Mouse (Mus musculus) adrenal gland, adult 2 months (tissue): ENCODE results near the gene 4833439L19Rik. TPM values are rescaled to one million over a fixed set of nuclear protein-coding genes. Genes with fewer than 3 reads are reported as not detected.

Source experiments
- DNase-seq: peaks from one replicate; pipeline ENCODE4 v3.0.0; 2021
- microRNA-seq, 2 experiments: library from miRNA; unstranded; fragments of <30 nt; microRNA quantifications; one replicate each; pipeline ENCODE4 v1.2.0; 2021
- polyA plus RNA-seq: library from polyadenylated mRNA; depleted of rRNA; stranded (reverse); fragments of >200 nt; gene quantifications from 2 replicates; pipeline ENCODE4 v1.2.3, GENCODE M21; 2012; rRNA removed
- total RNA-seq, 2 experiments: library from RNA; stranded (reverse); gene quantifications; 2 replicates each; pipeline ENCODE4 v1.2.3; 2021

4833439L19Rik gene
- total and polyA plus RNA-seq, 3 experiments: 156 to 194 (median 185) TPM

GRCm38 (mm10) chr13:54521181-54521580 lies 44.1 kb downstream of the 4833439L19Rik start:
- no peak for DNase-seq

- DNase-seq: peak; percentile 48
These were observed 45.0 kb downstream of the 4833439L19Rik start for GRCm38 (mm10) chr13:54520221-54520620.

- no peak for DNase-seq
These were observed 59.3 kb downstream of the 4833439L19Rik start for GRCm38 (mm10) chr13:54505920-54506319.

- DNase-seq: no peak
These were observed 60.5 kb downstream of the 4833439L19Rik start for GRCm38 (mm10) chr13:54504611-54505260.

- peak; percentile 91 for DNase-seq
These were observed 61.4 kb downstream of the 4833439L19Rik start, which contains the start of gene Simc1 for GRCm38 (mm10) chr13:54503604-54504521. Simc1 (plus strand) TSS chr13:54503779.

- no peak for DNase-seq
These were observed 62.0 kb downstream of the 4833439L19Rik start for GRCm38 (mm10) chr13:54503278-54503603.

GRCm38 (mm10) chr13:54501957-54502690 lies 63.1 kb downstream of the 4833439L19Rik start:
- DNase-seq: peak; percentile 73

- no peak for DNase-seq
These were observed 63.9 kb downstream of the 4833439L19Rik start for GRCm38 (mm10) chr13:54501352-54501751.

Small RNA genes within 50 kb of the gene (microRNA-seq; reads per million reads assigned to microRNA genes)
- gene Gm24195: 0 reads per million in 2 experiments

Other genes with a start within 250 kb of the 4833439L19Rik start
- 10 to 100 TPM; 20.3 to 20.8 TPM for gene Cplx2, start 194.1 kb downstream of the 4833439L19Rik start, total RNA-seq
- gene Cplx2, start 194.1 kb downstream of the 4833439L19Rik start, polyA plus RNA-seq: 22.6 and 23.8 TPM in 2 replicates
- gene Thoc3, start 96.6 kb downstream of the 4833439L19Rik start, total RNA-seq: 10 to 100 TPM; 33.6 to 46.0 TPM
- 49.9 and 54.8 TPM in 2 replicates for gene Thoc3, start 96.6 kb downstream of the 4833439L19Rik start, polyA plus RNA-seq
- gene Simc1, start 61.7 kb downstream of the 4833439L19Rik start, total RNA-seq: 10 to 100 TPM; 14.1 to 17.5 TPM
- 24.4 and 27.9 TPM in 2 replicates for gene Simc1, start 61.7 kb downstream of the 4833439L19Rik start, polyA plus RNA-seq
- 10 to 100 TPM; 35.4 to 61.7 TPM for gene Arl10, start 9.6 kb upstream of the 4833439L19Rik start, total RNA-seq
- gene Arl10, start 9.6 kb upstream of the 4833439L19Rik start, polyA plus RNA-seq: 62.5 and 69.5 TPM in 2 replicates
- gene Nop16, start 24.7 kb upstream of the 4833439L19Rik start, total RNA-seq: 10 to 100 TPM; 57.9 to 59.3 TPM
- gene Nop16, start 24.7 kb upstream of the 4833439L19Rik start, polyA plus RNA-seq: 3.2 and 3.3 TPM in 2 replicates
- 100 to 1,000 TPM; 275 to 281 TPM for gene Higd2a, start 24.8 kb upstream of the 4833439L19Rik start, total RNA-seq
- 169 TPM in 2 replicates for gene Higd2a, start 24.8 kb upstream of the 4833439L19Rik start, polyA plus RNA-seq
- gene Cltb, start 45.9 kb upstream of the 4833439L19Rik start, total RNA-seq: 100 to 1,000 TPM in 1 of 2 experiments, 10 to 100 TPM in 1; 73.6 to 190 TPM
- gene Cltb, start 45.9 kb upstream of the 4833439L19Rik start, polyA plus RNA-seq: 60.3 and 70.6 TPM in 2 replicates
- gene Faf2, start 56.3 kb upstream of the 4833439L19Rik start, total RNA-seq: 10 to 100 TPM; 79.4 to 82.3 TPM
- gene Faf2, start 56.3 kb upstream of the 4833439L19Rik start, polyA plus RNA-seq: 15.7 and 21.0 TPM in 2 replicates
- gene Rnf44, start 128.5 kb upstream of the 4833439L19Rik start, total RNA-seq: 100 to 1,000 TPM; 114 to 119 TPM
- 511 and 555 TPM in 2 replicates for gene Rnf44, start 128.5 kb upstream of the 4833439L19Rik start, polyA plus RNA-seq
- under 1 TPM in 1 of 2 experiments, not detected in 1; 0.06 TPM for gene Cdhr2, start 136.0 kb upstream of the 4833439L19Rik start, total RNA-seq
- not detected in 2 replicates for gene Cdhr2, start 136.0 kb upstream of the 4833439L19Rik start, polyA plus RNA-seq
- 1 to 10 TPM; 2.3 to 4.3 TPM for gene Gprin1, start 184.4 kb upstream of the 4833439L19Rik start, total RNA-seq
- gene Gprin1, start 184.4 kb upstream of the 4833439L19Rik start, polyA plus RNA-seq: 1.9 and 2.6 TPM in 2 replicates
- 1 to 10 TPM; 1.5 to 2.0 TPM for gene Sncb, start 201.2 kb upstream of the 4833439L19Rik start, total RNA-seq
- gene Sncb, start 201.2 kb upstream of the 4833439L19Rik start, polyA plus RNA-seq: 2.2 and 5.4 TPM in 2 replicates
- not detected for gene Eif4e1b, start 218.6 kb upstream of the 4833439L19Rik start, total RNA-seq
- not detected in 2 replicates for gene Eif4e1b, start 218.6 kb upstream of the 4833439L19Rik start, polyA plus RNA-seq
- gene Tspan17, start 223.9 kb upstream of the 4833439L19Rik start, total RNA-seq: 10 to 100 TPM; 36.0 to 42.7 TPM
- 31.1 and 34.0 TPM in 2 replicates for gene Tspan17, start 223.9 kb upstream of the 4833439L19Rik start, polyA plus RNA-seq